Mouse (Mus musculus) MEL (cell line): ENCODE measurements around the gene Cap1. TPM values are rescaled to one million over a fixed set of nuclear protein-coding genes. Genes with fewer than 3 reads are reported as not detected.

Experiments
- DNase-seq: peaks from one replicate; pipeline ENCODE4 v3.0.0; 2011; ENCODE audit warnings: low read depth, low spot score
- H3K27ac ChIP-seq: 2 replicates; pipeline ENCODE4 v1.5.1; 2012; ENCODE audit warnings: low read depth, mild to moderate bottlenecking, control low read depth, low read length, moderate library complexity; ENCODE audit not compliant: control insufficient read depth
- H3K27me3 ChIP-seq, 2 experiments: fragments of 150-350 bp in 1 of 2; sonication (generic) in 1 of 2; 2 replicates each; pipeline ENCODE4 v1.6.1; 2012; ENCODE audit warnings: low read length in 2 of 2, mild to moderate bottlenecking in 2 of 2, improper control_type of control experiment in 1 of 2, moderate library complexity in 1 of 2; ENCODE audit not compliant: insufficient read depth in 2 of 2, control insufficient read depth in 1 of 2
- H3K36me3 ChIP-seq, 2 experiments: 2 replicates each; pipeline ENCODE4 v1.6.1; 2012 to 2014; ENCODE audit warnings: low read length in 2 of 2, improper control_type of control experiment in 1 of 2, inconsistent platforms in 1 of 2, mild to moderate bottlenecking in 1 of 2; ENCODE audit not compliant: insufficient read depth in 2 of 2, control insufficient read depth in 1 of 2
- H3K4me1 ChIP-seq, 2 experiments: fragments of 150-350 bp in 1 of 2; sonication (generic) in 1 of 2; 2 replicates each; pipeline ENCODE4 v1.6.1; 2012; ENCODE audit warnings: low read length in 2 of 2, improper control_type of control experiment in 1 of 2, mild to moderate bottlenecking in 1 of 2; ENCODE audit not compliant: insufficient read depth in 2 of 2, control insufficient read depth in 1 of 2
- H3K4me3 ChIP-seq, 2 experiments: fragments of 150-350 bp in 1 of 2; sonication (generic) in 1 of 2; 2 replicates each; pipeline ENCODE4 v1.5.1; 2012; ENCODE audit warnings: low read depth in 2 of 2, low read length in 2 of 2, mild to moderate bottlenecking in 2 of 2, moderate library complexity in 2 of 2, control low read depth in 1 of 2, improper control_type of control experiment in 1 of 2; ENCODE audit not compliant: control insufficient read depth in 1 of 2, insufficient read depth in 1 of 2
- H3K79me2 ChIP-seq: 2 replicates; pipeline ENCODE4 v1.6.1; 2012; ENCODE audit warnings: mild to moderate bottlenecking, low read length, moderate library complexity; ENCODE audit not compliant: control insufficient read depth, poor library complexity, insufficient read depth
- H3K9ac ChIP-seq: 2 replicates; pipeline ENCODE4 v1.6.1; 2012; ENCODE audit warnings: low read depth, mild to moderate bottlenecking, control low read depth, low read length, moderate library complexity; ENCODE audit not compliant: control insufficient read depth, poor library complexity, severe bottlenecking
- H3K9me3 ChIP-seq: fragments of 150-350 bp; sonication (generic); replicated peaks from 2 replicates; pipeline ENCODE4 v1.6.1; 2012; ENCODE audit warnings: mild to moderate bottlenecking, low read length, improper control_type of control experiment, moderate library complexity; ENCODE audit not compliant: insufficient read depth
- CHD1 ChIP-seq: IDR thresholded peaks from 2 replicates; pipeline ENCODE4 v1.6.1; 2012; ENCODE audit warnings: low read depth, mild to moderate bottlenecking, inconsistent platforms, low read length, improper control_type of control experiment
- CHD2 ChIP-seq: IDR thresholded peaks from 2 replicates; pipeline ENCODE4 v1.6.1; 2011; ENCODE audit warnings: low read length, improper control_type of control experiment
- E2F4 ChIP-seq: IDR thresholded peaks from 2 replicates; pipeline ENCODE4 v1.6.1; 2011; ENCODE audit warnings: low read depth, low read length, improper control_type of control experiment, borderline replicate concordance
- ETS1 ChIP-seq: IDR thresholded peaks from 2 replicates; pipeline ENCODE4 v1.6.1; 2012; ENCODE audit warnings: low read depth, mild to moderate bottlenecking, inconsistent platforms, low read length, improper control_type of control experiment, moderate library complexity
- HCFC1 ChIP-seq: IDR thresholded peaks from 2 replicates; pipeline ENCODE4 v1.6.1; 2012; ENCODE audit warnings: low read depth, mild to moderate bottlenecking, inconsistent platforms, low read length, improper control_type of control experiment, moderate library complexity
- JUND ChIP-seq: IDR thresholded peaks from 2 replicates; pipeline ENCODE4 v1.6.1; 2011; ENCODE audit warnings: low read depth, mild to moderate bottlenecking, improper control_type of control experiment, low read length
- MAFK ChIP-seq: IDR thresholded peaks from 2 replicates; pipeline ENCODE4 v1.6.1; 2011; ENCODE audit warnings: low read depth, mild to moderate bottlenecking, low read length, improper control_type of control experiment, borderline replicate concordance
- MAZ ChIP-seq: IDR thresholded peaks from 2 replicates; pipeline ENCODE4 v1.6.1; 2012; ENCODE audit warnings: low read depth, mild to moderate bottlenecking, inconsistent platforms, low read length, improper control_type of control experiment
- MEF2A ChIP-seq: IDR thresholded peaks from 2 replicates; pipeline ENCODE4 v1.6.1; 2014; ENCODE audit warnings: low read depth, mild to moderate bottlenecking, inconsistent platforms, low read length, improper control_type of control experiment; ENCODE audit not compliant: poor library complexity, insufficient replicate concordance, severe bottlenecking; ENCODE audit errors: extremely low read depth
- MXI1 ChIP-seq: IDR thresholded peaks from 2 replicates; pipeline ENCODE4 v1.6.1; 2011; ENCODE audit warnings: mild to moderate bottlenecking, low read depth, low read length, improper control_type of control experiment
- MYB ChIP-seq: IDR thresholded peaks from 2 replicates; pipeline ENCODE4 v1.6.1; 2011; ENCODE audit warnings: mild to moderate bottlenecking, low read depth, low read length, improper control_type of control experiment
- MYC ChIP-seq: IDR thresholded peaks from 2 replicates; pipeline ENCODE4 v1.6.1; 2011; ENCODE audit warnings: low read depth, mild to moderate bottlenecking, low read length, improper control_type of control experiment, moderate library complexity
- POLR2A ChIP-seq, 2 experiments: IDR thresholded peaks; 2 replicates each; pipeline ENCODE4 v1.6.1; 2011 to 2012; ENCODE audit warnings: low read length in 2 of 2, mild to moderate bottlenecking in 2 of 2, control low read depth in 1 of 2, improper control_type of control experiment in 1 of 2, low read depth in 1 of 2, moderate library complexity in 1 of 2; ENCODE audit not compliant: control insufficient read depth in 1 of 2, insufficient read depth in 1 of 2, poor library complexity in 1 of 2
- POLR2AphosphoS2 ChIP-seq: IDR thresholded peaks from 2 replicates; pipeline ENCODE4 v1.6.1; 2011; ENCODE audit warnings: low read length, improper control_type of control experiment
- RAD21 ChIP-seq: IDR thresholded peaks from 2 replicates; pipeline ENCODE4 v1.6.1; 2011; ENCODE audit warnings: mild to moderate bottlenecking, low read depth, low read length, improper control_type of control experiment
- TBP ChIP-seq: IDR thresholded peaks from 2 replicates; pipeline ENCODE4 v1.8.0; 2011; ENCODE audit warnings: low read depth, low read length, improper control_type of control experiment
- UBTF ChIP-seq: IDR thresholded peaks from 2 replicates; pipeline ENCODE4 v1.6.1; 2012; ENCODE audit warnings: low read depth, mild to moderate bottlenecking, inconsistent platforms, low read length, improper control_type of control experiment, moderate library complexity, borderline replicate concordance; ENCODE audit not compliant: insufficient read depth
- USF1 ChIP-seq: IDR thresholded peaks from 2 replicates; pipeline ENCODE4 v1.6.1; 2014; ENCODE audit warnings: low read depth, mild to moderate bottlenecking, inconsistent platforms, low read length, improper control_type of control experiment, moderate library complexity
- ZC3H11A ChIP-seq: IDR thresholded peaks from 2 replicates; pipeline ENCODE4 v1.6.1; 2012; ENCODE audit warnings: low read depth, mild to moderate bottlenecking, inconsistent platforms, low read length, improper control_type of control experiment
- ZMIZ1 ChIP-seq: IDR thresholded peaks from 2 replicates; pipeline ENCODE4 v1.6.1; 2012; ENCODE audit warnings: low read depth, mild to moderate bottlenecking, inconsistent platforms, low read length, improper control_type of control experiment, moderate library complexity
- polyA plus RNA-seq, 2 experiments: library from polyadenylated mRNA; stranded (reverse) in 1 of 2; unstranded in 1 of 2; fragments of >175 nt in 1 of 2; fragments of >200 nt in 1 of 2; gene quantifications; 2 replicates each; pipeline versions ENCODE4 v1.2.1 to v1.2.4; 2012; ENCODE audit warnings: low replicate concordance in 2 of 2, low read depth in 1 of 2; ENCODE audit not compliant: insufficient read length in 2 of 2, insufficient read depth in 1 of 2, missing spikeins in 1 of 2
- total RNA-seq: library from RNA; depleted of rRNA; stranded (reverse); fragments of 300-350 nt; gene quantifications from 2 replicates; pipeline ENCODE4 v1.2.3, GENCODE M21; 2012

Cap1 gene
- total and polyA plus RNA-seq, 3 experiments, result 68.3 to 134 TPM; not detected in 1

- no peak for TF ChIP-seq ETS1
- no peak for TF ChIP-seq JUND
- no peak for TF ChIP-seq HCFC1
- Histone ChIP-seq H3K79me2 (no peaks in the 10 kb centered on the region), H3K9ac (no peak overlapping the region), H3K9me3 (no peaks in the 10 kb centered on the region), H3K4me3 (no peak overlapping the region), H3K27me3 (no peaks in the 10 kb centered on the region), H3K4me1 (peaks cover 11 to 37% of the 10 kb centered on the region in 2 experiments), H3K27ac (no peak overlapping the region), H3K36me3 (peaks cover 0 to 29% of the 10 kb centered on the region in 2 experiments; a peak in 2 of 4 replicates)
- no peak for DNase-seq
These were observed 48.0 kb upstream of the Cap1 start for GRCm38 (mm10) chr4:122933857-122934256.

GRCm38 (mm10) chr4:122933051-122933591 is 47.3 kb upstream of the Cap1 start:
- no peaks in the 10 kb centered on the region for H3K79me2 ChIP-seq
- peak; percentile 29 for DNase-seq
- no peak overlapping the region for H3K27ac ChIP-seq
- H3K4me1 ChIP-seq, result peaks cover 11 to 33% of the 10 kb centered on the region in 2 experiments
- H3K9ac ChIP-seq, result no peak overlapping the region
- TF ChIP-seq RAD21 (no peak), MAZ (no peak), MAFK (no peak), MYC (no peak), CHD2 (no peak), E2F4 (no peak), ZC3H11A (no peak), TBP (no peak), ZMIZ1 (no peak), MYB (no peak), CHD1 (no peak), POLR2A (IDR thresholded peaks at IDR 0.05; ENCODE audit: control insufficient read depth in 1 of 2, insufficient read depth in 1 of 2, low read depth in 1 of 2, low read length in 2 of 2, poor library complexity in 1 of 2) (no peak), USF1 (no peak), MEF2A (no peak), POLR2AphosphoS2 (no peak), HCFC1 (no peak), MXI1 (no peak), UBTF (no peak)
- no peaks in the 10 kb centered on the region for H3K9me3 ChIP-seq
- H3K4me3 ChIP-seq, result no peak overlapping the region
- peaks cover 0 to 24% of the 10 kb centered on the region in 2 experiments; a peak in 2 of 4 replicates for H3K36me3 ChIP-seq
- no peaks in the 10 kb centered on the region for H3K27me3 ChIP-seq
